Mouse (Mus musculus): ENCODE measurements around the gene Gpsm2.

Gpsm2 gene

GRCm38 (mm10) chr3:108653710-108654379 is 68.3 kb downstream of the Gpsm2 start, which contains the start of gene Clcc1:
Clcc1 (plus strand) TSS chr3:108653913.
- peak; percentile 100 for DNase-seq

GRCm38 (mm10) chr3:108652866-108653642 is 69.1 kb downstream of the Gpsm2 start:
- DNase-seq: peak; percentile 1

GRCm38 (mm10) chr3:108647681-108648080 is 74.4 kb downstream of the Gpsm2 start:
- peak; percentile 2 for DNase-seq

GRCm38 (mm10) chr3:108646036-108646435 is 76.1 kb downstream of the Gpsm2 start:
- peak; percentile 50 for DNase-seq

GRCm38 (mm10) chr3:108644856-108645255 is 77.3 kb downstream of the Gpsm2 start:
- peak; percentile 17 for DNase-seq

- no peak for DNase-seq
These were observed 81.1 kb downstream of the Gpsm2 start for GRCm38 (mm10) chr3:108640998-108641397.

GRCm38 (mm10) chr3:108639412-108639811 is 82.7 kb downstream of the Gpsm2 start:
- no peak for DNase-seq

GRCm38 (mm10) chr3:108634761-108635160 is 87.3 kb downstream of the Gpsm2 start:
- DNase-seq: no peak

All from heart, adult 11 months (tissue).